Mouse (Mus musculus) C2C12 (cell line): ENCODE measurements around the gene Dock3. TPM values are rescaled to one million over a fixed set of nuclear protein-coding genes. Genes with fewer than 3 reads are reported as not detected.

ENCODE experiments used
- H3K27me3 ChIP-seq: one replicate; pipeline ENCODE4 v1.6.1; 2011; ENCODE audit not compliant: control insufficient read depth, insufficient read depth, insufficient read length
- H3K36me3 ChIP-seq: one replicate; pipeline ENCODE4 v1.6.1; 2011; ENCODE audit not compliant: control insufficient read depth, insufficient read depth
- H3K4me3 ChIP-seq: one replicate; pipeline ENCODE4 v1.5.1; 2011; ENCODE audit warnings: mild to moderate bottlenecking, control low read depth; ENCODE audit not compliant: poor library complexity, insufficient read depth, severe bottlenecking
- H3K79me2 ChIP-seq: one replicate; pipeline ENCODE4 v1.6.1; 2011; ENCODE audit not compliant: control insufficient read depth, insufficient read depth
- H3K79me3 ChIP-seq: one replicate; pipeline ENCODE4 v1.6.1; 2011; ENCODE audit warnings: low read depth, control low read depth
- H3ac ChIP-seq: one replicate; pipeline ENCODE3; 2011; ENCODE audit warnings: low read depth; ENCODE audit not compliant: control insufficient read depth, insufficient read length
- CEBPB ChIP-seq: IDR thresholded peaks from one replicate; pipeline ENCODE4 v1.6.1; 2011; ENCODE audit warnings: low read depth, mild to moderate bottlenecking, control low read depth, moderate library complexity
- CTCF ChIP-seq: IDR thresholded peaks from one replicate; pipeline ENCODE4 v1.5.1; 2011; ENCODE audit not compliant: control insufficient read depth, insufficient read depth, insufficient read length
- FOSL1 ChIP-seq: IDR thresholded peaks from one replicate; pipeline ENCODE4 v1.8.0; 2011; ENCODE audit warnings: mild to moderate bottlenecking, low read length; ENCODE audit not compliant: poor library complexity, insufficient read depth, severe bottlenecking
- MAX ChIP-seq: IDR thresholded peaks from one replicate; pipeline ENCODE4 v1.6.1; 2011; ENCODE audit warnings: mild to moderate bottlenecking, control low read depth
- MYOD1 ChIP-seq: IDR thresholded peaks from one replicate; pipeline ENCODE4 v1.6.1; 2011; ENCODE audit warnings: low read depth; ENCODE audit not compliant: control insufficient read depth, insufficient read length
- MYOG ChIP-seq: IDR thresholded peaks from one replicate; pipeline ENCODE4 v1.6.1; 2011; ENCODE audit not compliant: control insufficient read depth, insufficient read length; ENCODE audit errors: extremely low read depth
- USF1 ChIP-seq: IDR thresholded peaks from one replicate; pipeline ENCODE4 v1.6.1; 2011; ENCODE audit warnings: low read depth, mild to moderate bottlenecking, control low read depth, moderate library complexity
- polyA plus RNA-seq: library from polyadenylated mRNA; unstranded; fragments of >200 nt; fragmentation: generic; extraction: Trizol; gene quantifications from one replicate; pipeline ENCODE4 v1.2.1, GENCODE M21; 2012; ENCODE audit warnings: missing spikeins

The Dock3 gene
- polyA plus RNA-seq, 1 experiment, result 0.26 TPM

DNA sequence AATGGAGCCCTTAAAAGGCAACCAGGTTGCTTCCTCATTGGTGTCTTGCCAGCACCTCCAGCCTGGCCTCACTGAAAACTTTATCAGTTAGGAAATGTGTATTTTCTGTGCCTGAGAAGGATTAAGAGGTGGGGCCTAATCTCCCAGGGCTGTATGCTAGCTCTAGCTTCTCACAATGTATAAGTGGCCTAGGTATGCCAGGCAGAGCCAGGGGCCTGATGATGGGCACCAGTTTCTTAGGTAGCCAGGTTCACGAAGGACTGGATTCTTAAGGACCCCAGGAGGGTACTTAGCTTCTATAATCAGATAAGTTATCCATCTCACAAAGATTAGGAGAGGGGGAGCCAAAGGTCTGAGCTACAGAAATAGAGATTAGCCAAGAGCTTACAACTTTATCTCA lies 320.1 kb downstream of the Dock3 start:
- no peak for TF ChIP-seq FOSL1
- no peak for TF ChIP-seq USF1
- no peak for TF ChIP-seq CTCF
- no peaks in the 10 kb centered on the region for H3K79me3 ChIP-seq
- H3K36me3 ChIP-seq, result no peaks in the 10 kb centered on the region
- peaks cover 14% of the 10 kb centered on the region for H3K27me3 ChIP-seq
- no peak overlapping the region for H3ac ChIP-seq
- H3K4me3 ChIP-seq, result no peak overlapping the region
- H3K79me2 ChIP-seq, result no peaks in the 10 kb centered on the region

GRCm38 (mm10) chr9:106908715-106909114 lies 323.0 kb downstream of the Dock3 start:
- H3K27me3 ChIP-seq, result peaks cover 7% of the 10 kb centered on the region
- no peaks in the 10 kb centered on the region for H3K79me2 ChIP-seq
- H3K36me3 ChIP-seq, result no peaks in the 10 kb centered on the region
- H3K4me3 ChIP-seq, result no peak overlapping the region
- TF ChIP-seq USF1, result no peak
- no peak for TF ChIP-seq FOSL1
- no peak for TF ChIP-seq CTCF
- TF ChIP-seq CEBPB, result no peak
- no peak for TF ChIP-seq MYOD1
- TF ChIP-seq MAX, result no peak
- TF ChIP-seq MYOG, result no peak
- no peak overlapping the region for H3ac ChIP-seq
- no peaks in the 10 kb centered on the region for H3K79me3 ChIP-seq

DNA sequence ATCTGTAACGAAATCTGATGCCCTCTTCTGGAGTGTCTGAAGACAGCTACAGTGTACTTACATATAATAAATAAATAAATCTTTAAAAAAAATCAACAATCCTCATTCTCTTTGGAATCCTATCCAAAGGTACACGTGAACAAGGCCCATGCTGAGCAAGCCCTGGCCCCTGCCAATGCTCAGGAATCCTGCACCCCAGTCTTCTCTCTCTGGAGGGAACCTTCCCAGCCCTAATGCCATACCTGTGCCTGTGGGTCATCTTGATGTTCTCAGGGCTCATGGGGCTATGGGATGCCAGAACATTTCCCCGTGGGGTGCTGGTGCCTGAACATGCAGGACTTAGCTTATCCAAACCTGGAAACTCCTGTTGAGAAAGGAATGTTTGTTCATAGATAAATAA lies 323.5 kb downstream of the Dock3 start:
- Histone ChIP-seq H3K79me2 (no peaks in the 10 kb centered on the region), H3ac (no peak overlapping the region), H3K27me3 (peaks cover 5% of the 10 kb centered on the region), H3K36me3 (no peaks in the 10 kb centered on the region), H3K79me3 (no peaks in the 10 kb centered on the region), H3K4me3 (no peak overlapping the region)
- no peak for TF ChIP-seq FOSL1
- no peak for TF ChIP-seq MAX
- TF ChIP-seq CTCF, result no peak
- no peak for TF ChIP-seq CEBPB
- no peak for TF ChIP-seq USF1
- no peak for TF ChIP-seq MYOD1

GRCm38 (mm10) chr9:106906597-106906996 lies 325.1 kb downstream of the Dock3 start:
- TF ChIP-seq CEBPB (no peak), MAX (no peak), FOSL1 (no peak), MYOD1 (no peak)
- Histone ChIP-seq H3K79me2 (no peaks in the 10 kb centered on the region), H3ac (no peak overlapping the region), H3K27me3 (no peaks in the 10 kb centered on the region), H3K79me3 (no peaks in the 10 kb centered on the region), H3K36me3 (no peaks in the 10 kb centered on the region), H3K4me3 (no peak overlapping the region)

DNA sequence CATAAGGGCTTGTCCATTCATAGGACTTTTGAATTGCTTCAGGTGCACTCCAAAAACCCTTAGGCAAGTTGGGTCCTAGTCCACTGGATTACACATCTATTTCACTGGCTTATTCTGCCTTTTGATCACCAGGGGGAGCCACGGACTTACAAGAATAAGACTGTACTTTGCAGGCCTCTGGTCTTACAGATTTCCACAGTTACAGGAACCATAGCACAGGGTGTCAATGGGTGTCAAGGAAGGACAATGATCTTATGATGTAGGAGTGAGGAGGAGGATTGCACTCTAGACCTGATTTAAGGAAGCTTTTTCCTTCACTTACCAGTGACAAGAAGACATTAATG lies 327.9 kb downstream of the Dock3 start:
- H3K79me3 ChIP-seq, result no peaks in the 10 kb centered on the region
- H3K79me2 ChIP-seq, result no peaks in the 10 kb centered on the region
- H3K4me3 ChIP-seq, result no peak overlapping the region
- no peaks in the 10 kb centered on the region for H3K36me3 ChIP-seq
- no peaks in the 10 kb centered on the region for H3K27me3 ChIP-seq
- TF ChIP-seq FOSL1, result no peak
- TF ChIP-seq MYOG, result no peak
- TF ChIP-seq CEBPB, result no peak
- no peak for TF ChIP-seq MYOD1
- no peak for TF ChIP-seq CTCF
- TF ChIP-seq USF1, result no peak
- no peak for TF ChIP-seq MAX
- no peak overlapping the region for H3ac ChIP-seq

DNA sequence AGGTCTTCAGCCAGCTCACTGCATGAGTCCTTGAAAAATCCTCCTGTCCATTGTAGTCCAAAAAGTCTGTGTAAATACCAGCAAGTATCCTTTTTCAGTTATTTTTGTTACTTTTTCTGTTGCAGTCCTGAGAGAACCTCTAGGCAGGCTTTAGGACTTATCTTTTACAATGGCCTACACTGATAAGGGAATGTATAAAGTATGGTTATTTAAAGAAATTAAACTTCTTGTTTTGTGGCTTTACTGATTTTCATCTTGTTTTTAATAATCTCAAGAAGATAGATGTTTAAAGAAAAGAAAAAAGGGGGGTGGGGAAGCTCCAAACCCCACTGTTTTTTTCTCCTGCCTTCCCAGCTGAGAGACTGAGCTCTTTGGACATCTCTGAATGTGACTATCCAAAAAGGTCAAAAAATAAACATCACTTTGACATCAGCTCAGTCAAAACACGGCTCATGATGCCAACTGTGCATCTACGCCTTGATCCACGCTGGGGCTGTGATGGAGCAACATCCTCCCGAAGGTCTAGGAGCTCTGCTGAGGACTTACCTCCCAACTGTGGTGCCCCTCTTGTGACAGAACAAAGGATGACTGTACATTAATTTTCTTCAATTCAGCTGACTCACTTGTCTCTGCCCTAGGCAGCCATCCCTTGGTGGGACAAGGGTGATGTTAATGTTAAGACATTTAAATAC lies 328.5 kb downstream of the Dock3 start:
- Histone ChIP-seq H3K36me3 (no peaks in the 10 kb centered on the region), H3K79me2 (no peaks in the 10 kb centered on the region), H3K79me3 (no peaks in the 10 kb centered on the region), H3ac (no peak overlapping the region), H3K27me3 (no peaks in the 10 kb centered on the region), H3K4me3 (no peak overlapping the region)
- no peak for TF ChIP-seq CTCF
- no peak for TF ChIP-seq CEBPB
- TF ChIP-seq MYOD1, result no peak
- TF ChIP-seq USF1, result no peak
- TF ChIP-seq FOSL1, result no peak
- TF ChIP-seq MAX, result no peak
- TF ChIP-seq MYOG, result no peak
